Mouse (Mus musculus) spleen, embryonic (tissue): ENCODE data around the gene 0610009B22Rik.
"Not testable (repeated sequence)": the region's sequence is repeated elsewhere in the genome, so short reads cannot be mapped to it uniquely, and the experiment has no call there.

Source experiments
- CTCF ChIA-PET: fragments of 350-600 bp; sonication (Branson Sonifier 250); formaldehyde crosslinking; loops from one replicate; lab custom pipeline; 2022; lab: Charles Lee

0610009B22Rik gene

DNA sequence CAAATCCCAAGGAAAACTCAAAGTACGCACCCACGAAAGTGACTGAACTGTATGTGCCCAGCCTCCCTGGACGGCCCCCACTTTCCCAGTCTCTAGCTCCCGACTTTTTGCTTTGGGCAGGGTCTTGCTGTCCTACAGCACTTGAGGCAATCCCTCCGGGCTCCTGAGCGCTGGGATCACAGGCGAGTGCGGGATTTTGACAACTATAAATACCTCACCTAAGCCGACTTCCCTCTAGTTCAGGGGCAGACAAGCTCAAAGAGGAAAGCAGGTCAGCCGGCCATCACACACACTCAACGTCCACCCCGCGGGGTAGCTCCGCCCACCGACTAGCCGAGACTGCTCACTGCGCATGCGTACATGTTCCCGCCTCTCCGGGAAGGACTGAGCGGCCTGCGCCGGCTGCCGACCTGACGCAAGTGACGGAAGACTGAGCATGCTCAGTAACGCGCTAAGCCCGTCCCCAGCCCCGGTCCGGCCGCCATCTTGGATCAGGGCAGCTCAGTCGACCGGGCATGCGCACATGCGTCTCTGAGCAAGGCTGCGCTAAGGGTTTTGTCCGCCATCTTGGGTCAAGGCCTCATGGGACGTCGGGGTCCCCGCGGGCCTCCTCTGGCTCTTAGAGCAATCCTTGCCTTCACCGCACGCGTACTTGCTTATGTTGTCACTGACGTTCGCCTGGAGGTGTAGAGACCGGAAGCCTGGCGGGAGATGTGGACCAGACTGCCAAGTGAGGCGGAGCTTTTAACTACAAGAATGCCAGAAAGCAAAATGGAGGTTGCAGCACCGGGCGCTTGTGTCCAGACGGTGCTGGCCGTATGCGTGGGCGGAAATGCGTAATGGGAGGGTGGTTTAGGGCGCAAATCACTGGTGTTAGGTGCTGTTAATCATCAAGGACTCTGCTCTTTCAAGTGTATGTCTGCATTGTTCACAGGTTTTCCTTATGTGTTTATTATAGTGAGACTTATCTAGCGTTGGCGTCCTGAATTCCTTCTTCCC, at the start of gene 0610009B22Rik:
0610009B22Rik (minus strand) TSS at position 545 of the 999 bp plus-strand sequence.
- CTCF ChIA-PET, result interaction anchor here (0.5 to 0.9 kb wide), 4 partner anchors 26 to 447 kb away, joined by 3 to 6 read pairs (median 4); no protein-coding TSS in a partner anchor

DNA sequence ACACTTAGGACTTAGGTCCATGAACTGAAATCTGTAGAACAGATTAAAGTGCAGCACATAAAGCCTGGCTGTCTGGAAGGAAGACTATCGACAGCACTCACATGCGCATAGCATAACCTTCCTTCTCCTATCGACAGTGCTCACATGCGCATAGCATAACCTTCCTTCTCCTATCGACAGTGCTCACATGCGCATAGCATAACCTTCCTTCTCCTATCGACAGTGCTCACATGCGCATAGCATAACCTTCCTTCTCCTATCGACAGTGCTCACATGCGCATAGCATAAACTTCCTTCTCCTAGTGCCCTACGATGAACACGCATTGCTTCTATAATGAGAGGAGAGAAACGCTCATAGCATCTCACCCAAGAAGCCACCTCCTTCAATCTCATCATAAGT, 45.5 kb upstream of the 0610009B22Rik start:
- CTCF ChIA-PET, result not testable (repeated sequence)

DNA sequence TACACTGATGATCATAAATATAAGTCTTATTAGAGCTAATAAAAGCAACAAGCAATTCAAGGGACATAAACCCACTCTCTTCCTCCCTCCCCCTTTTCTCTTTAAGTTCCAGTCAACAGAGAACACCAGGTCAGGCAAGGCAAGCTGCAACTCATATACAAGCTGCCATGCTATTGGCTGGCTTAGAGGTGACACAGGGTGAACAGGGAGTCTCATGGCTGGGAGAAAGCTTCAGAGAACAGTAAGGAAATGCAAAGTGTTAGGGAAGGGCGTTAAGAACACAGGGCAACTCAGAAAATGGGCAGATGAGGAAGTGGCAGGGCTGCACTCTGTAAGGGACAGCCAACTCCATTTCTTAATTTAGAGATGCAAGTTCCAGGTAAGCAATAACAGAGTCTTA, 44.2 kb upstream of the 0610009B22Rik start:
- CTCF ChIA-PET, result interaction anchor here (0.5 kb wide), 1 partner anchor 31 kb away, joined by 12 read pairs; the partner anchor contains the start of genes Sar1b and Sec24a

DNA sequence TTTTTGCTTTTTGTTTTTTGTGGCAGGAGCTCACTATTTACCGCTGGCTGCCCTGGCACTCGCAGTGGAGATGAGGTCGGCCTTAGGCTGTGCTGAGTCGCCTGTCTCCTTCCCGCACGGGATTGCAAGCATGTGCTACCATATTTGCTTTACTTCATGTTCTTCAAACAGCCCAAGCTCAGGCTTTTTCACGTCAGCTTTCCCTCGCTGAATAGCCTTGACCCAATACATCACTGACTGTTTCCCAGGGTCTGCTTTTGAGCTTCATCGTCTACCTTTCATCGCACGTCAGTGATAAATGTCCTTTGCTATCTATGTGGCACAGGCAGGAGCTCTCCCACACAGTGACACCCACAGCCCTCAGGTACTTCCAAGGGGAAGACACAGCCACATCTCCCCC, 32.4 kb upstream of the 0610009B22Rik start:
- CTCF ChIA-PET, result no interaction called here

DNA sequence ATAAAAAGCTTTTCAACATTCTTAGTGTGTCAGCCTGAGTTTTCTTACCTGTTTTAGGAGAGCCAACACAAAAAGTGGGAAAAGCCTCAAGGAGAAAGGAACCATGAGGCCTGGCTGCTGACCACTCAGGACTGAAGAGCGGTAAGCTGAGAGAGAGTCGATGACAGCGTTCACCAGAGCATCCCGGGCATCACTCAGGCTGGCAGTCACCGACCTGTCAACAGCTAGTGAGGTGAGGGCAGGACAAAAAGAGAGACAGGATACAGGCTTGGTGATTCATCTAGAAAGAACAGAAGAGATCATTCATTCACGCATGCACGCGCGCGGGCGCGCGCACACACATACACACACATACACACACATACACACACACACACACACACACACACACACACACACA, 18.4 kb upstream of the 0610009B22Rik start:
- CTCF ChIA-PET, result interaction anchor here (0.6 kb wide), 1 partner anchor 397 kb away, joined by 3 read pairs; no protein-coding TSS in a partner anchor

DNA sequence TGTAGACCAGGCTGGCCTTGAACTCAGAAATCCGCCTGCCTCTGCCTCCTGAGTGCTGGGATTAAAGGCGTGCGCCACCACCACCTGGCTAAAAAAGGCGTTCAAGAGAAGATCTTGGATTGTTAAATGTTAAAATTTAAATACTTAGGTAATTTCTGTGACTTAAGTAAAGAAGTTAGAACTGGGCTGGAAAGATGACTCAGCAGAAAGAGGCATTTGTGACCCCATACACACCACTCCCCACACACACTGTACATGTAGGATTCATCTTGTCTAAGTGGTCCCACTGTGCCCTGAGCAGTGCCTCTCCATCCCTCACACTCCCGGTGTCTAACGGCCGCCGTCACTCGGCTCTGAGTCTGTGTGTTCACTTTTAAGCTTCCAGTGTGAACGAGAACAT, 17.8 kb upstream of the 0610009B22Rik start:
- CTCF ChIA-PET, result interaction anchor here (0.6 kb wide), 1 partner anchor 397 kb away, joined by 3 read pairs; no protein-coding TSS in a partner anchor

DNA sequence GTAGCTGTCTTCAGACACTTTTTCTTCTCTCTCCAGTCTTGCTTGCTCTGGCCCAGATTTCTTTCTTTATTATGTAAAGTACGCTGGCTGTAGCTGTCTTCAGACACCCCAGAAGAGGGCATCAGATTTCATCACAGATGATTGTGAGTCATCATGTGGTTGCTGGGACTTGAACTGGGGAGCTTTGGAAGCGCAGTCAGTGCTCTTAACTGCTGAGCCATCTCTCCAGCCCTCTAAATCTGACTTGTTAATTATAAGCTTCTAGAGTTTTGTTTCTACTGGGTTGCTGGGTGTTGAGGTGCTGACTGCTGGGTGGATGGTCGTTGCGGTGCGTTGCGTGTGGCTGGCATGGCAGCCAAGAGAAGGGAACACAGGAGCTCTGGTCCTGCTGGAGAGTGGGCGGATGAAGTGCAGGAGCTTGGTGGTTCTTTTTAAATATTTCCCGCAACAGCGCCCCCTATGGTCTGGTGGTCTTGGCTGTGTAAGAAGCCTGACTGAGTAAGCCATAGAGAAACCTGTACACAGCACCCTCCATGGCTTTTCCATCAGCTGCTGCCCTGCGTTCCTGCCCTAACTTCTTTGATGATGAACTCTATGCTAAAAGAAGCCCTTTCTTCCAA, 14.8 kb upstream of the 0610009B22Rik start:
- CTCF ChIA-PET, result no interaction called here

DNA sequence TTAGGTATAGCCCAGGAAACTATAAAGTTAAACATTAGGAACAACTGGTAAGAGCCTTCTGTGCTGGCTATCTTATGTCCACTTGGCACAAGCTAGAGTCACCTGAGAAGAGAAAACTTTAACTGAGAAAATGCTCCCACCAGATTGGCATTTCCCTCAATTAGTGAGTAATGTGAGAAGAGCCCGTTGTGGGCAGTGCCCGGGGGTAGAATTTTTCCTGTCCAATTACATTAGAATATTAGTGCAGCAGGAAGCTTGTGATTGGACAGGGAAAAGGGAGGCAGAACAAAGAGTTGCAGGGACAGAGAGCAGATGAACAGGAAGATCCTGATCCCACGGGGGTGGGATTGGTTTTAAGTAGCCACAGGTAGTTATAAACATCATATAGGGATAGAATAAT, 14.2 kb upstream of the 0610009B22Rik start:
- CTCF ChIA-PET, result interaction anchor here (0.7 kb wide), 1 partner anchor 1663 kb away, joined by 3 read pairs; no protein-coding TSS in a partner anchor

DNA sequence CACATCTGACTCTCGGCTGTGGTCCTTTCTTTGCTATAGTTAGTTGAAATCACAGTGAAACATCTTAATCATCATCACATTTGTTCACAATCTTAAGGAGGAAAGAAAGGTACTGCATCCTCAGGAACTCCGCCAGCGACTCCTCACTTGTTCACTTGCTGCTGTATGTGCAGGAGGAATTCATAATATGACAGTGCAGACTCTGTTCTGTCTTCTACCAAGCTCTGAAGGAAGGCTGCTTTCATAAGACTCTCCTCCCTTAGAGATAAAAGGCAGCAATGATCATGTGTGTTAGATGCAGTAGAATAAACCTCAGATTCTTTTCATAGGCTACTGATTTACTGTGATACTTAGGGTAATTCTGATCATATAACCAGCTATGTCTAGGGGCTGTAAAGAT, 6.3 kb upstream of the 0610009B22Rik start:
- CTCF ChIA-PET, result no interaction called here

DNA sequence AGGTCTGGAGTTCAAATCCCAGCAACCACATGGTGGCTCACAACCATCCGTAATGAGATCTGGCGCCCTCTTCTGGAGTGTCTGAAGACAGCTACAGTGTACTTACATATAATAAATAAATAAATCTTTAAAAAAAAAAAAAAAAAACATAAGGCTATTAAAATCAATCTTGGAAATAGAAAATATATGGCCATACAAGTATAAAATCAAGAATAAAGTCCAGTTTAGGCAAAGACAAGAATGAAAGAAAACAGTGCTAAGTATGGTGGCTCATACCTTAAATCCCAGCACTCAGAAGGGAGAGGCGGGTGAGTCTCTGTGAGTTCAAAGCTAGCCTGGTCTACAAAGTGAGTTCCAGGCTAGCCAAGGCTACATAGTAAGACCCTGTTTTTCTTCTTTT, 1.9 kb upstream of the 0610009B22Rik start:
- CTCF ChIA-PET, result interaction anchor here (0.6 kb wide), 1 partner anchor 37 kb away, joined by 4 read pairs; no protein-coding TSS in a partner anchor

DNA sequence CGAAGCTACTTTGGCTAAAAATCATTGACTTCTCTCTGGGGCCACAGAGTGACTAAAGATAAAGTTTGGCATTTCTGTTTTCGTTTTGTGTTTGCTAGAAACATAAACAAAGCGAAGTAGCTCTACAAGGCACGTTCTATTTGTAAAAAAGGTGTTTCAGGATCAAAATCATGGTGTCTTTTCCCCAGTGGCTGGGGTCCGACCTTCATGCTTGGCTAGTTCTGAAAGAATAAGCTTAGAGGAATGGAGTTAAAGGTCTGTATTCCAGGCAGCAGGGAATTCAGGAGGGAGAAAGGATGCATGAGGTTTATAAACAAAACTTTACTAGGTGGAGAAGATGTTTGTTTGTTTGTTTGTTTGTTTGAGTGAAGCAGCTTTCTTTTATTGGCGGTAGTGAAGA, 669 bp upstream of the 0610009B22Rik start:
- CTCF ChIA-PET, result interaction anchor here (0.5 to 0.9 kb wide), 2 partner anchors 27 to 447 kb away, joined by 3 to 5 read pairs; no protein-coding TSS in a partner anchor

DNA sequence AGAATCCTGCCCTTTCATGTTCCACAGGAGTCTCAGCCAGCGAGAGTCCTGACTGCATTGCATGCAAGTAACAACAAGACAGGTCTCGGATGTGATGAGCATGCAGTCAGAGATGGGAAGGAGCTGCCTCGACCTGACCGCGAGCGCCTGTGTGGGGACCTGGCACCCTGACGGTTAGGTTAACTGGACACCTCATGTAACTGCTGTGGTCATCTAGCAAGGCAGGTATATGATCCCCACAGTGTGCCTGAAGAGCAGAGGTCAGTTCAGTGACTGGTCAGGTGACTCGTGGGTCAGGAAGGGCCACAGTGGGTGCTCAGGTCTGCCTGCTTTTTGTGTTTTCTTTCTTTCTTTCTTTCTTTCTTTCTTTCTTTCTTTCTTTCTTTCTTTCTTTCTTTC, 6.7 kb downstream of the 0610009B22Rik start:
- CTCF ChIA-PET, result interaction anchor here (1.3 to 2.3 kb wide), 2 partner anchors 65 to 76 kb away, joined by 4 to 15 read pairs; partner anchors contain the start of gene Hnrnpab

DNA sequence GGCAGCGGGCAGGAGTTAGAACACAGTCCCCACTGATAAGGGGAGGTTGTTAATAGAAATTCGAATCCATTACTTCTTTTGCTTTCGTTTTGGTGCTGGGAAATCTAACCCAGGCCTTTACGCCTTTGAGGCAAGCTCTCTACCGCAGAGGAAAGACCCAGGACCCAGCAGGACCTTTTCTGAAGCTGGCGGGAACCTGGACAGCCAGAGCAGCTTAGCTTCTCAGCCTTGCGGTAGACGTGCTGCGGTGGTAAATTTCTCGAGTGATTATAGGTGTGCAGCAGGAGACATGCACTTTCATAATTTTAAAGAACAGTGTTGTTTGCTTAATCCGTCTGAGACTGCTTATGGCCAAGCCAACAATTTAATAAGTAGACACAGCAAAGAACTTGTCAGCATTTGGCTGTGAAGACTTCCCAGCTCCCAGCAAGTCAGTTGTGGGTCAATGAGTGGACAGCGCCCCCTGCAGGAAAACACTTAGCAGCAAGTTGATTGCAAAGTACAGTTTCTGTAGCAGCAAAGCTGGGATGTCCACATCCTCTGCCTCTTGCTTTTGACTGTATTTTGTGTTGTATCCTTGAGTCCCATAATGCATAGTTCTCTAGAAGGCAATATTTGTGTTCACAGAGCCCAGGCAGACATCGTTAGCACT, 7.2 kb downstream of the 0610009B22Rik start:
- CTCF ChIA-PET, result interaction anchor here (1.3 to 2.3 kb wide), 2 partner anchors 64 to 75 kb away, joined by 4 to 15 read pairs; partner anchors contain the start of gene Hnrnpab

DNA sequence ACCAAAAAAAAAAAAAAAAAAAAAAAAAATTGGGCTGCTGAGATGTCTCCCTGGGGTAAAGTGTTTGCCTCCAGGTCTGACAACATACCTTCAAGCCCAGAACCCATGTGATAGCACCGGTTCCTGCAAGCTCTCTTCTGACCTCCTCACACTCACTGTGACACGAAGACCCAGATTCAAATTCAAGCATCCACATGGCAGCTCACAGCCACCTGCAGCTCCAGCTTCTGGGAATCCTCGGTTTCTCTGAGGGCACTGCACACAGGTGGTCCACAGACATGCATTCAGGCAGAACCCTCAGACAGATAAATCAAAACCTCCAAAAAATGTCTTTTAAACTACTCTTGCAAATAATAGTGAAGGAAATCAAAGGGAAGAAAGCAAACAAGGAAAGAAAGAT, 9.2 kb downstream of the 0610009B22Rik start:
- CTCF ChIA-PET, result no interaction called here

DNA sequence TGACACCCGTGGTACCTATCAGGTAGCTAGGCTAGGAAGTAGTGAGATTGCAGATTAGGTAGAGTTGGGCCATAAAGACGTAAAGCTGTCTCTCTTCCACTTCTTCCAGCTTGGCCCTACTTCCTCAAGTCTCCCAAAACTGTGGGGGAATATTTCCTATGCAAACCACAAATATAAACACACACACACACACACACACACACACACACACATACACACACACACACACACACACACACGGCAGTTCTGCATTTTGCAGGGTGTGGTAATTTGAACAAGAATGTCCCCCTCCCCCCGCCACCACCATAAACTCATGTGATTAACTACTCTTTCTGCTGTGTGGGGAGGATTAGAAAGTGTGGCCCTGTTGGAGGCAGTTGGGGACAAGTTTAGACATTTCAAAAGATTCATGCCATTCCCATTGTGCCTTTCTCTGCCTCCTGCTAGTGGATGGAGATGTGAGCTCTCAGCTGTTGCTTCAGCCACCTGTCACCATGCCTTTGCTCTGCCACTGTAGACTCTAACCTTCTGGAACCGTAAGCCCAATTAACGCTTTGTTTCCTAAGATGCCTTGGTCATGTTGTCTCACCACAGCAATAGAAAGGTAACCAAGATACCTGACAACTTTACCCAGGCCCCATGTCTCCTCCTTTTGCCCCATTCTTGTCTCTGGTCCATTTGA, 10.8 kb downstream of the 0610009B22Rik start:
- CTCF ChIA-PET, result no interaction called here

DNA sequence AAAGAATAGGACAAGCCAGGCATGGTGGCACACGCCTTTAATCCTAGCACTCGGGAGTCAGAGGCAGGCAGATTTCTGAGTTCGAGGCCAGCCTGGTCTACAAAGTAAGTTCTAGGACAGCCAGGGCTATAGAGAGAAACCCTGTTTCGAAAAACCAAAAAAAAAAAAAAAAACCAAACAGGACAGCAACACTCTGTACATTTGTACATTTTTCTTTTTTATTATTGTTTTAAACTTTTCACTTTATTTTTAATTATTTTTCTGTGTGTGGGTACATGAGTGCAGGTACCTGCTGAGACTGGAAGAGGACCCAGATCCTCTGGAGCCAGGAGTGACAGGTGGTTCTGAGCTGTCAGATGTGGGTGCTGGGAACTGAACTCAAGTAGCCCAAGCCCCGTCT, 13.3 kb downstream of the 0610009B22Rik start:
- CTCF ChIA-PET, result no interaction called here

DNA sequence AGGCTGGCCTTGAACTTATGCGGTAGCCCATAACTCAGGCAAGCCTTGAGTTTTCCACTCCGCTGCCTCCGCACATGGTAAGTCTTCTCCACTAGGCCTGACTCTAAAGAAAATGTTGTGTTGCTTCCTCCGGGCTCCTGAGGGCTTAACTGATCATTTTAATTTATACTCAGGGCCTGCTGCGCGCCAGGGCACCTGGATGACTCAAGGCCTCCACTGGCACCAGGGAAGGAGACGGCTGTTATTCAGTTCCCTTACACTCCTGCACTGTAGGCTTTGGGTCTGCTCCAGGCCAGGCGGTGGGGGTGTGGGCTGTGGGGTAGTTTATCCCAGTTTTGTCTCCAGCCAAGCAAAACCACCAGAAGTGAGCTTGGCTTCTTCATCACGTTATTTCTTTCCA, 15.4 kb downstream of the 0610009B22Rik start:
- CTCF ChIA-PET, result no interaction called here

DNA sequence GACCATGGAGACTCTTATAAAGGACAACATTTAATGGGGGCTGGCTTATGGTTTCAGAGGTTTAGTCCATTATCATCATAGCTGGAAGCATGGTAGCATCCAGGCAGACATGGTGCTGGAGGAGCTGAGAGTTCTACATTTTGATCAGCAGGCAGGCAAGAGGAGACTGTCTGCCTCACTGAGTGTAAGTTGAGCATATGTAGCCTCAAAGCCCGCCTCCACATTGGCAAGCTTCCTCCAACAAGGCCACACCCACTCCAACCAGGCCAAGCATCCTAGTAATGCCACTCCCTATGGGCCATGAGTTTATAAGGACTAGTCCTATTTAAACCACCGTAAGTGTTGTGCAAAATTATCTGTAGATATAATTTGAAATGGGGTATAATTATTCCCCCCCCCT, 17.3 kb downstream of the 0610009B22Rik start:
- CTCF ChIA-PET, result interaction anchor here (0.5 to 0.7 kb wide), 2 partner anchors 147 to 275 kb away, joined by 3 to 4 read pairs; no protein-coding TSS in a partner anchor

DNA sequence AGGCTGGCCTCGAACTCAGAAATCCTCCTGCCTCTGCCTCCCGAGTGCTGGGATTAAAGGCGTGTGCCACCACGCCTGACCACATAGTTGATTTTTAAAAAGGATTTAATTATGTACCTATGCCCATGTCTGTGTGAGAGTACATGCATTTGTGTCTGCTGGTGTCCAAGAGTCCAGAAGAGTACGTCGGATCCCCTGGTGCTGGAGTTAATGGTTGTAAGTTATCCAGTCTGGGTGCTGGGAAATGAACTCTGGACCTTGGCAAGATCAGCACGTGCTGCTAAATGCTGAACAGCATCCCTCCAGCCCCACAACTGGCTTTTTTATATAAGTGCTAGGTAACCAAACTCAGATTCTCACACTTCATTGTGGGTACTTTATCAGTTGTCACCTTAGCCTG, 17.8 kb downstream of the 0610009B22Rik start:
- CTCF ChIA-PET, result interaction anchor here (0.7 kb wide), 1 partner anchor 147 kb away, joined by 3 read pairs; no protein-coding TSS in a partner anchor

DNA sequence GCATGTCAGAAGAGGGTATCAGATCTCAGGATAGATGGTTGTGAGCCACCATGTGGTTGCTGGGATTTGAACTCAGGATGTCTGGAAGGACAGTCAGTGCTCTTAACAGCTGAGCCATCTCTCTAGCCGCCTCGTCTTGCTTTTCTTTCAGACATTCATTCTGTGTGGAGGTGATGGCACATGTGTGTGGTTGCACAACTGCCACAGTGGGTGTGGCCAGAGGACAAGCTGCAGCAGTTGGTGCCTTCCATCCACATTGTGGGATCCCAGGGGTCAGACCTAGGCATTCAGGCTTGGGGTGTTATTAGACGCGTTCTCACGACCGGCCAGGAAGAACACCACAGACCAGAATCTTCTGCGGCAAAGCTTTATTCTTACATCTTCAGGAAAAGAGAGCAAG, 23.9 kb downstream of the 0610009B22Rik start:
- CTCF ChIA-PET, result not testable (repeated sequence)
